Mouse (Mus musculus): ENCODE data around the gene Ralgps2. TPM values are rescaled to one million over a fixed set of nuclear protein-coding genes. Genes with fewer than 3 reads are reported as not detected.

Ralgps2 gene
- polyA plus RNA-seq, 1 experiment: 65.8 TPM

DNA sequence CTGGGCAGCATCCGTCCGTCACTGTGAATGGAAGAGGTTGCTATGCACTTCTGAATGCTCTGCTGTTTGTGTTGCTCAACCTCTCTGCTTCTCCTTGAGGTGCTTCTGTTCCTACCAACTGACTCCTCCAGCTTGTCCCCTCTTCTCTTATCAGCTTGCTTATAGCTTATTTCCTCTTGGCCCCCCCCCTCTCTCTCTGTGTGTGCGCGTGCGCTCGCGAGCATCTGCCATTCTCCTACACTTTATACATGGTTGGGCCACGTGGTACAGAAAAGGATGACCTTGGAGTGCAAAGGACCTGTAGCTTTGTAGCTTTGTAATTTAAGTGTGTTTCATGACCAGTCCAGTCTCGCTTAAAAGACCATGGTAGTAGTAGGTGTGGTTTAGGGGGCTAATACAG, 42.5 kb upstream of the Ralgps2 start:
- Histone ChIP-seq H3K36me3 (ENCODE audit: control insufficient read depth, insufficient read depth, low read length, poor library complexity, severe bottlenecking) (no peaks in the 10 kb centered on the region), H3K27me3 (ENCODE audit: control insufficient read depth, insufficient read depth, low read length, poor library complexity, severe bottlenecking) (no peaks in the 10 kb centered on the region), H3K27ac (ENCODE audit: insufficient read depth, low read length) (no peak overlapping the region), H3K9ac (ENCODE audit: low read depth, poor library complexity, severe bottlenecking) (no peak overlapping the region), H3K4me1 (ENCODE audit: control insufficient read depth, insufficient read depth, low read length) (peaks cover 14% of the 10 kb centered on the region), H3K9me3 (replicated peaks; ENCODE audit: control insufficient read depth, insufficient read depth, low read length, poor library complexity, severe bottlenecking) (no peaks in the 10 kb centered on the region), H3K4me3 (ENCODE audit: low read depth, low read length) (no peak overlapping the region)
- TF ChIP-seq POLR2A (IDR thresholded peaks at IDR 0.05; ENCODE audit: insufficient read depth, low read length) (no peak), CTCF (IDR thresholded peaks at IDR 0.05; ENCODE audit: low read depth, low read length) (no peak), EP300 (IDR thresholded peaks at IDR 0.05; ENCODE audit: insufficient read depth, low read depth, low read length) (no peak)

DNA sequence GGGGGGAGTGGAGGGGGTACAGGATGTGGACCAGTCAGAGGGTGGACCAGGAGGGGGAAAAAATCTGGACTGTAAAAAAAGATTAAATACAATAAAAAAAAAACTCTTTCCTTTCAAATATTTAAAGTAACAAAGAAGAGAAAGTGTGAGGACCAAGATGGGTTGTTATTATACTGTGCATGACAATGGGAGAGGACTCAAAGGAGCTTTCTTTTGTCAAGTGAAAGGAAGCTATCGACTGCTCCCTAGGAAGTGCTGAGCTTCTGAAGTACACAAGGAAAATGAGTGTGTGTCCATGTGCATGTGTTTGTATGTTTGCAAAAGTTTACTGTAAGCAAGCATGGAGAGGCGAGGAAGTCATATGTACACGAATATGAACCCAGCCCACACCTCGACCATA, 40.3 kb upstream of the Ralgps2 start:
- no peak overlapping the region for H3K9ac ChIP-seq (ENCODE audit: low read depth, poor library complexity, severe bottlenecking)
- H3K27me3 ChIP-seq (ENCODE audit: control insufficient read depth, insufficient read depth, low read length, poor library complexity, severe bottlenecking): no peaks in the 10 kb centered on the region
- no peak overlapping the region for H3K27ac ChIP-seq (ENCODE audit: insufficient read depth, low read length)
- TF ChIP-seq EP300 (IDR thresholded peaks at IDR 0.05; ENCODE audit: insufficient read depth, low read depth, low read length): no peak
- TF ChIP-seq CTCF (IDR thresholded peaks at IDR 0.05; ENCODE audit: low read depth, low read length): no peak
- TF ChIP-seq POLR2A (IDR thresholded peaks at IDR 0.05; ENCODE audit: insufficient read depth, low read length): no peak
- H3K36me3 ChIP-seq (ENCODE audit: control insufficient read depth, insufficient read depth, low read length, poor library complexity, severe bottlenecking): no peaks in the 10 kb centered on the region
- H3K9me3 ChIP-seq (replicated peaks; ENCODE audit: control insufficient read depth, insufficient read depth, low read length, poor library complexity, severe bottlenecking): no peaks in the 10 kb centered on the region
- H3K4me3 ChIP-seq (ENCODE audit: low read depth, low read length): no peak overlapping the region
- peaks cover 10% of the 10 kb centered on the region for H3K4me1 ChIP-seq (ENCODE audit: control insufficient read depth, insufficient read depth, low read length)

DNA sequence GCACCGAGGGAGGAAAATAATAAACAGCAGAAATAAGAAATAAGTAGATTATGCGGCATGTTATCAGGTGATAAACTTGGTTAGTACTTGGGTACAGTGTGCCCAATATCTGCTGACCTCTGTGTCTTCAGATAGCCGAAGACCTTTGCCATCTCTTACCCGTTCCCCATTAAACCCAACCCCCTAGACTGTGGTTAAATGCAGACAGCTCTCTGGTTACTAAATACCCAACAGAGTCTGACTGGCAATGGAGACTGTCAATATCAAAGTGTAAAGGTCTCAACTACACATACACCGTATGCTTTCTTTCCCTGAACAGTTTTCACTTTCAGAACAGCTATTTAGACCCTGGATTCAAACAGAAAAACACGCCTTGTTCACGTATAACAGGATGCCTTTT, 39.2 kb upstream of the Ralgps2 start:
- Histone ChIP-seq H3K4me3 (ENCODE audit: low read depth, low read length) (no peak overlapping the region), H3K27ac (ENCODE audit: insufficient read depth, low read length) (no peak overlapping the region), H3K9ac (ENCODE audit: low read depth, poor library complexity, severe bottlenecking) (no peak overlapping the region), H3K4me1 (ENCODE audit: control insufficient read depth, insufficient read depth, low read length) (peaks cover 8% of the 10 kb centered on the region), H3K36me3 (ENCODE audit: control insufficient read depth, insufficient read depth, low read length, poor library complexity, severe bottlenecking) (no peaks in the 10 kb centered on the region), H3K9me3 (replicated peaks; ENCODE audit: control insufficient read depth, insufficient read depth, low read length, poor library complexity, severe bottlenecking) (no peaks in the 10 kb centered on the region), H3K27me3 (ENCODE audit: control insufficient read depth, insufficient read depth, low read length, poor library complexity, severe bottlenecking) (no peaks in the 10 kb centered on the region)
- TF ChIP-seq CTCF (IDR thresholded peaks at IDR 0.05; ENCODE audit: low read depth, low read length) (no peak), EP300 (IDR thresholded peaks at IDR 0.05; ENCODE audit: insufficient read depth, low read depth, low read length) (no peak), POLR2A (IDR thresholded peaks at IDR 0.05; ENCODE audit: insufficient read depth, low read length) (no peak)

DNA sequence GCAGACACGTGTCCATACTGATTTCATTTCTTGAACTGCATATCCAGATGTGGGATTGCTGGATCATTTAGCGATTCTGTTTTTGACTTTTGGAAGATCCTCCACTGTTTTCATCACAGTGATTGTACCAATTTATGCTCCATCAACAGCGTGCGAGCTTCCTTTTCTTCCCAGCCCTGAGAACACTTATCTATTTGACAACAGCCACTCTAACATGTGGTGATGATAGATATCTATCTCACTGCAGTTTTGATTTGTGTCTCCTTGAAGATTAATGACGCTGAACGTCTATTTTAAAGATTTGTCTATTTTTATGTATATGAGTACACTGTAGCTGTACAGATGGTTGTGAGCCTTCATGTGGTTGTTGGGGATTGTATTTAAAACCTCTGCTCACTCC, 34.4 kb upstream of the Ralgps2 start:
- Histone ChIP-seq H3K27ac (ENCODE audit: insufficient read depth, low read length) (no peak overlapping the region), H3K9me3 (replicated peaks; ENCODE audit: control insufficient read depth, insufficient read depth, low read length, poor library complexity, severe bottlenecking) (no peaks in the 10 kb centered on the region), H3K27me3 (ENCODE audit: control insufficient read depth, insufficient read depth, low read length, poor library complexity, severe bottlenecking) (no peaks in the 10 kb centered on the region), H3K4me3 (ENCODE audit: low read depth, low read length) (no peak overlapping the region), H3K36me3 (ENCODE audit: control insufficient read depth, insufficient read depth, low read length, poor library complexity, severe bottlenecking) (no peaks in the 10 kb centered on the region), H3K9ac (ENCODE audit: low read depth, poor library complexity, severe bottlenecking) (no peak overlapping the region), H3K4me1 (ENCODE audit: control insufficient read depth, insufficient read depth, low read length) (no peaks in the 10 kb centered on the region)
- TF ChIP-seq EP300 (IDR thresholded peaks at IDR 0.05; ENCODE audit: insufficient read depth, low read depth, low read length) (no peak), POLR2A (IDR thresholded peaks at IDR 0.05; ENCODE audit: insufficient read depth, low read length) (no peak), CTCF (IDR thresholded peaks at IDR 0.05; ENCODE audit: low read depth, low read length) (no peak)

DNA sequence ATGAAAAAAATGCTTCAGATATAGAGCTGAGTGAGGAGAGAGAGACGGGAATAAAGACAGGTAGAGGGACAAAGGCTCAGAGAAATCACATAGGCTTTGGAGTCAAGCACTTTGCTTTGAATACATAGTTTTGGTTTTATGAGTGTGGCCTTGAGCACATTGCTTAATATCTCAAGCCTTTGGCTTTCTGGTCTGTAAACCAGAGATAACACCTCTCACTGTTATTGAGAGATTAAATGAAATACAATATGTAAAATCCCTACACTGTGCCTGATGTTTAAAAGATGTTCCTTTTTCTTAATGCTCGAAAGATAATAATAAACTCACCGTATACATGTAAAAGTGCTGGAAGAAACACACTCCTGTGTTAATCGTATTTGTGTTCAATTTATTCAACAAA, 33.0 kb upstream of the Ralgps2 start:
- H3K9ac ChIP-seq (ENCODE audit: low read depth, poor library complexity, severe bottlenecking): no peak overlapping the region
- no peak overlapping the region for H3K4me3 ChIP-seq (ENCODE audit: low read depth, low read length)
- H3K4me1 ChIP-seq (ENCODE audit: control insufficient read depth, insufficient read depth, low read length): no peaks in the 10 kb centered on the region
- no peak for TF ChIP-seq CTCF (IDR thresholded peaks at IDR 0.05; ENCODE audit: low read depth, low read length)
- no peak for TF ChIP-seq EP300 (IDR thresholded peaks at IDR 0.05; ENCODE audit: insufficient read depth, low read depth, low read length)
- no peak for TF ChIP-seq POLR2A (IDR thresholded peaks at IDR 0.05; ENCODE audit: insufficient read depth, low read length)
- no peaks in the 10 kb centered on the region for H3K36me3 ChIP-seq (ENCODE audit: control insufficient read depth, insufficient read depth, low read length, poor library complexity, severe bottlenecking)
- no peaks in the 10 kb centered on the region for H3K9me3 ChIP-seq (replicated peaks; ENCODE audit: control insufficient read depth, insufficient read depth, low read length, poor library complexity, severe bottlenecking)
- H3K27me3 ChIP-seq (ENCODE audit: control insufficient read depth, insufficient read depth, low read length, poor library complexity, severe bottlenecking): no peaks in the 10 kb centered on the region
- no peak overlapping the region for H3K27ac ChIP-seq (ENCODE audit: insufficient read depth, low read length)

DNA sequence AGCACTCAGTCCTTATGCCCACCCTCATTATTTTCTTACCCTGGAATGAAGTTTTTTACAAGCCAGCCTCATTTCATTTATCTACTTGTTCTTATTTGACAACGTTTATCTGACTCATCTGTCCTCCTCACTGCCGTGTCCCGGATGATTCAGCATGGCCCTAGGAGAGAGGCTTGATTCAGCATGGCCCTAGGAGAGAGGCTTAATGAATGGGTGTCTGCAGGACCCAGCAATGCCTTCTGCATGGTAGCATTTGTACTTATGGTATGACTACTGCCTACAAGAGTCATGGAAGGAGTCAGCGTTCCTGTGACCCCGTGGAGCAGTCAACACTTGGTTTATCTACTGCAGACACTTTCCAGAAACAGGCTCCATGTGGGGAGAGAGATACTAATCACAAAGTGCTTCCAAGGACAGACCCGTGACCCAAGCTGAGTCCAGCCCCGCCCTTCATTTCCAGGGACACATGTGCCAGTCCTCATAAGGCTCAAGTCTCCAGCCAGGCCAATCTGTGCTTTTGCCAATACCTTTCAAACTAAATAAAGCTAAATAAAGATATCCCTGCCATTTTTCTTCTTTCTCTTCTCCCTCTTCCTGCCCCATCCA, 31.9 kb upstream of the Ralgps2 start:
- Histone ChIP-seq H3K9me3 (replicated peaks; ENCODE audit: control insufficient read depth, insufficient read depth, low read length, poor library complexity, severe bottlenecking) (no peaks in the 10 kb centered on the region), H3K4me1 (ENCODE audit: control insufficient read depth, insufficient read depth, low read length) (no peaks in the 10 kb centered on the region), H3K9ac (ENCODE audit: low read depth, poor library complexity, severe bottlenecking) (no peak overlapping the region)

More for the DNA sequence above, 31.9 kb upstream of the Ralgps2 start:
- TF ChIP-seq EP300 (IDR thresholded peaks at IDR 0.05; ENCODE audit: insufficient read depth, low read depth, low read length) (no peak), POLR2A (IDR thresholded peaks at IDR 0.05; ENCODE audit: insufficient read depth, low read length) (no peak), CTCF (IDR thresholded peaks at IDR 0.05; ENCODE audit: low read depth, low read length) (no peak)
- no peaks in the 10 kb centered on the region for H3K36me3 ChIP-seq (ENCODE audit: control insufficient read depth, insufficient read depth, low read length, poor library complexity, severe bottlenecking)
- H3K4me3 ChIP-seq (ENCODE audit: low read depth, low read length): no peak overlapping the region
- H3K27ac ChIP-seq (ENCODE audit: insufficient read depth, low read length): no peak overlapping the region
- no peaks in the 10 kb centered on the region for H3K27me3 ChIP-seq (ENCODE audit: control insufficient read depth, insufficient read depth, low read length, poor library complexity, severe bottlenecking)

Data from ES-Bruce4 (cell line).